Mouse (Mus musculus): ENCODE results near the gene Rad18. TPM values are rescaled to one million over a fixed set of nuclear protein-coding genes. Genes with fewer than 3 reads are reported as not detected.

Rad18 gene
- total and polyA plus RNA-seq, 2 experiments, result 0.33 to 1.2 TPM

- Histone ChIP-seq H3K36me3 (ENCODE audit: control insufficient read depth, insufficient read depth, low read length) (no peaks in the 10 kb centered on the region), H3K9ac (ENCODE audit: low read depth, low read length) (no peak overlapping the region), H3K27me3 (ENCODE audit: control insufficient read depth, insufficient read depth, low read length) (no peaks in the 10 kb centered on the region), H3K27ac (replicated peaks; ENCODE audit: insufficient read depth, low read depth, low read length) (no peak overlapping the region), H3K4me3 (ENCODE audit: insufficient read depth, low read depth, low read length) (no peak overlapping the region), H3K79me2 (ENCODE audit: control insufficient read depth, insufficient read depth, low read length) (no peaks in the 10 kb centered on the region), H3K4me1 (ENCODE audit: control insufficient read depth, insufficient read depth, low read length) (no peaks in the 10 kb centered on the region)
- 56% methylated on average over 1 of the region's 1 CpGs for WGBS
- TF ChIP-seq POLR2A (IDR thresholded peaks at IDR 0.05; ENCODE audit: extremely low read depth, insufficient read depth, low read length) (no peak), CTCF (IDR thresholded peaks at IDR 0.05; ENCODE audit: low read depth, low read length) (no peak)
- no peak for DNase-seq (ENCODE audit: extremely low read depth, low read depth, low spot score)
Observed at GRCm38 (mm10) chr6:112699115-112699514, 2.6 kb upstream of the Rad18 start.

GRCm38 (mm10) chr6:112694492-112694891 is 2.0 kb downstream of the Rad18 start:
- TF ChIP-seq CTCF (IDR thresholded peaks at IDR 0.05; ENCODE audit: low read depth, low read length) (no peak), POLR2A (IDR thresholded peaks at IDR 0.05; ENCODE audit: extremely low read depth, insufficient read depth, low read length) (no peak)
- Histone ChIP-seq H3K36me3 (ENCODE audit: control insufficient read depth, insufficient read depth, low read length) (no peaks in the 10 kb centered on the region), H3K9ac (ENCODE audit: low read depth, low read length) (no peak overlapping the region), H3K27ac (replicated peaks; ENCODE audit: insufficient read depth, low read depth, low read length) (no peak overlapping the region), H3K27me3 (ENCODE audit: control insufficient read depth, insufficient read depth, low read length) (no peaks in the 10 kb centered on the region), H3K79me2 (ENCODE audit: control insufficient read depth, insufficient read depth, low read length) (no peaks in the 10 kb centered on the region), H3K4me3 (ENCODE audit: insufficient read depth, low read depth, low read length) (no peak overlapping the region), H3K4me1 (ENCODE audit: control insufficient read depth, insufficient read depth, low read length) (no peaks in the 10 kb centered on the region)
- WGBS, result 97% methylated on average over 5 of the region's 5 CpGs
- DNase-seq (ENCODE audit: extremely low read depth, low read depth, low spot score), result no peak

GRCm38 (mm10) chr6:112691523-112691922 is 5.0 kb downstream of the Rad18 start:
- Histone ChIP-seq H3K27me3 (ENCODE audit: control insufficient read depth, insufficient read depth, low read length) (no peaks in the 10 kb centered on the region), H3K27ac (replicated peaks; ENCODE audit: insufficient read depth, low read depth, low read length) (no peak overlapping the region), H3K4me3 (ENCODE audit: insufficient read depth, low read depth, low read length) (no peak overlapping the region), H3K79me2 (ENCODE audit: control insufficient read depth, insufficient read depth, low read length) (no peaks in the 10 kb centered on the region), H3K36me3 (ENCODE audit: control insufficient read depth, insufficient read depth, low read length) (no peaks in the 10 kb centered on the region), H3K4me1 (ENCODE audit: control insufficient read depth, insufficient read depth, low read length) (no peaks in the 10 kb centered on the region), H3K9ac (ENCODE audit: low read depth, low read length) (no peak overlapping the region)
- WGBS, result 100% methylated on average over 1 of the region's 1 CpGs
- TF ChIP-seq CTCF (IDR thresholded peaks at IDR 0.05; ENCODE audit: low read depth, low read length) (no peak), POLR2A (IDR thresholded peaks at IDR 0.05; ENCODE audit: extremely low read depth, insufficient read depth, low read length) (no peak)
- no peak for DNase-seq (ENCODE audit: extremely low read depth, low read depth, low spot score)

- WGBS, result 93% methylated on average over 3 of the region's 3 CpGs
Observed at GRCm38 (mm10) chr6:112688033-112688432, 8.5 kb downstream of the Rad18 start.

DNA sequence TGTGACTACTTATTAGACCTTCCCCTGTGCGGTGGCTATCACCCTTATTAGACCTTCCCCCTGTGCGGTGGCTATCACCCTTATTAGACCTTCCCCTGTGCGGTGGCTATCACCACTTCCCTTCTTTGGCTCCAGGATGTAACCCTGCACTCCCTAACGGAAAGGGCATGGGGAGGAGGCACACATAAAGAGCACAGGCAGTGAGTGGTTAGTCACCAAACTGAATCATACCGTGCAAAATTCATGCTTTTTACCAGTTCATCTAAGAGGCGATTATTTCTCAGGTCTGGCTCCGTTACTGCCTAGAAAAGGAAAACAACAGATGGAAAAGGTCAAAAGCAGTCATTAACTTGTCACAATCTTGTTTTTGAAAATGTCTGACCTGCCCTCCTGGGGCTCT is 10.0 kb downstream of the Rad18 start:
- TF ChIP-seq POLR2A (IDR thresholded peaks at IDR 0.05; ENCODE audit: extremely low read depth, insufficient read depth, low read length) (no peak), CTCF (IDR thresholded peaks at IDR 0.05; ENCODE audit: low read depth, low read length) (no peak)
- DNase-seq (ENCODE audit: extremely low read depth, low read depth, low spot score), result no peak
- no peaks in the 10 kb centered on the region for H3K79me2 ChIP-seq (ENCODE audit: control insufficient read depth, insufficient read depth, low read length)
- no peaks in the 10 kb centered on the region for H3K4me1 ChIP-seq (ENCODE audit: control insufficient read depth, insufficient read depth, low read length)
- H3K36me3 ChIP-seq (ENCODE audit: control insufficient read depth, insufficient read depth, low read length), result no peaks in the 10 kb centered on the region
- no peak overlapping the region for H3K9ac ChIP-seq (ENCODE audit: low read depth, low read length)
- whole genome bisulfite sequencing, result 78% methylated on average over 7 of the region's 7 CpGs
- no peak overlapping the region for H3K27ac ChIP-seq (replicated peaks; ENCODE audit: insufficient read depth, low read depth, low read length)
- no peak overlapping the region for H3K4me3 ChIP-seq (ENCODE audit: insufficient read depth, low read depth, low read length)
- no peaks in the 10 kb centered on the region for H3K27me3 ChIP-seq (ENCODE audit: control insufficient read depth, insufficient read depth, low read length)

More at GRCm38 (mm10) chr6:112688033-112688432, 8.5 kb downstream of the Rad18 start:
- no peaks in the 10 kb centered on the region for H3K36me3 ChIP-seq (ENCODE audit: control insufficient read depth, insufficient read depth, low read length)
- no peak overlapping the region for H3K4me3 ChIP-seq (ENCODE audit: insufficient read depth, low read depth, low read length)
- no peak overlapping the region for H3K9ac ChIP-seq (ENCODE audit: low read depth, low read length)
- H3K79me2 ChIP-seq (ENCODE audit: control insufficient read depth, insufficient read depth, low read length), result no peaks in the 10 kb centered on the region
- DNase-seq (ENCODE audit: extremely low read depth, low read depth, low spot score), result no peak
- no peaks in the 10 kb centered on the region for H3K4me1 ChIP-seq (ENCODE audit: control insufficient read depth, insufficient read depth, low read length)
- TF ChIP-seq POLR2A (IDR thresholded peaks at IDR 0.05; ENCODE audit: extremely low read depth, insufficient read depth, low read length) (no peak), CTCF (IDR thresholded peaks at IDR 0.05; ENCODE audit: low read depth, low read length) (no peak)
- no peaks in the 10 kb centered on the region for H3K27me3 ChIP-seq (ENCODE audit: control insufficient read depth, insufficient read depth, low read length)
- no peak overlapping the region for H3K27ac ChIP-seq (replicated peaks; ENCODE audit: insufficient read depth, low read depth, low read length)

DNA sequence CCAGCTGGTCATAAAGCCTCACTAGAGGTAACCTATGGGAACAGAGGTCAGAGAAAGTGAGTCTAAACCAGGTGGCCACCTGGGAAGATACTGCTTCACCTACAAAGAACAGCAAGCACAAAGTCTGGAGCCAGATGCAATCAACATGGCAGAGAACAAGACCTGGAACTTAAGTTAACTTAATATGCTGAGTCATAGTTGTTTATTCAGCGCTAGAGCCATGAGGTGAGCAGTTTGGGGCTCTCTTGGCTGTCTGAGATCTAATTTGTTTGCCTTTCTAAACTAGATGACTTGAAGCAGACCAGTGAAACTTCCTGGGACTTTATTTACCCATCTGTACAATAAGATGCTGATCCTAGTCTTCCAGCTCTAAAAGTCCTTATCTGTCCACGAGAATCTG is 12.4 kb downstream of the Rad18 start:
- H3K27ac ChIP-seq (replicated peaks; ENCODE audit: insufficient read depth, low read depth, low read length), result no peak overlapping the region
- H3K4me3 ChIP-seq (ENCODE audit: insufficient read depth, low read depth, low read length), result no peak overlapping the region
- DNase-seq (ENCODE audit: extremely low read depth, low read depth, low spot score), result peak; percentile 19
- no peak overlapping the region for H3K9ac ChIP-seq (ENCODE audit: low read depth, low read length)
- H3K4me1 ChIP-seq (ENCODE audit: control insufficient read depth, insufficient read depth, low read length), result no peaks in the 10 kb centered on the region
- no peaks in the 10 kb centered on the region for H3K27me3 ChIP-seq (ENCODE audit: control insufficient read depth, insufficient read depth, low read length)
- no peaks in the 10 kb centered on the region for H3K79me2 ChIP-seq (ENCODE audit: control insufficient read depth, insufficient read depth, low read length)
- WGBS, result 86% methylated on average over 2 of the region's 2 CpGs
- no peaks in the 10 kb centered on the region; the same call in 1 of the 2 replicates for H3K36me3 ChIP-seq (ENCODE audit: control insufficient read depth, insufficient read depth, low read length)
- no peak for TF ChIP-seq CTCF (IDR thresholded peaks at IDR 0.05; ENCODE audit: low read depth, low read length)
- TF ChIP-seq POLR2A (IDR thresholded peaks at IDR 0.05; ENCODE audit: extremely low read depth, insufficient read depth, low read length), result no peak

All from liver, adult 2 months (tissue).